Mouse (Mus musculus): ENCODE results near the gene Zfp180. TPM values are rescaled to one million over a fixed set of nuclear protein-coding genes. Genes with fewer than 3 reads are reported as not detected.

Gene Zfp180
- polyA plus RNA-seq, 1 experiment from 2014 or later = 6.7 TPM

GRCm38 (mm10) chr7:24142566-24142965, 60.8 kb downstream of the Zfp180 start:
- peaks cover 14% of the 10 kb centered on the region; the same call in 1 of the 2 replicates for H3K36me3 ChIP-seq (ENCODE audit: control insufficient read depth, insufficient read depth, low read length)
- no peaks in the 10 kb centered on the region for H3K27me3 ChIP-seq (ENCODE audit: control insufficient read depth, insufficient read depth, low read length)
- H3K4me1 ChIP-seq (replicated peaks; ENCODE audit: control insufficient read depth, insufficient read depth) = no peaks in the 10 kb centered on the region
- no peak overlapping the region for H3K27ac ChIP-seq (replicated peaks)
- DNase-seq (ENCODE audit: low spot score) = peak; percentile 10
- H3K4me3 ChIP-seq (ENCODE audit: low read depth, low read length) = no peak overlapping the region
- ATAC-seq (ENCODE audit: low FRiP score, low TSS enrichment) = no peak
- no peak for TF ChIP-seq EP300 (optimal IDR thresholded peaks at IDR 0.05)
- TF ChIP-seq CTCF (IDR thresholded peaks at IDR 0.05; ENCODE audit: low read depth) = no peak
- 88% methylated on average over 6 of the region's 6 CpGs for WGBS
- 0 out of 2 replicates have a peak, but pooled peaks cover 4% of the 10 kb centered on the region for H3K9me3 ChIP-seq (ENCODE audit: control insufficient read depth, low read length)
- H3K4me2 ChIP-seq (replicated peaks; ENCODE audit: low read depth) = no peak overlapping the region
- H3K9ac ChIP-seq (ENCODE audit: low read length) = no peak overlapping the region

GRCm38 (mm10) chr7:24153272-24153671, 71.5 kb downstream of the Zfp180 start:
- Histone ChIP-seq H3K27ac (replicated peaks) (no peak overlapping the region), H3K4me3 (ENCODE audit: low read depth, low read length) (no peak overlapping the region), H3K4me2 (replicated peaks; ENCODE audit: low read depth) (no peak overlapping the region), H3K36me3 (ENCODE audit: control insufficient read depth, insufficient read depth, low read length) (no peaks in the 10 kb centered on the region), H3K27me3 (ENCODE audit: control insufficient read depth, insufficient read depth, low read length) (no peaks in the 10 kb centered on the region), H3K9ac (ENCODE audit: low read length) (no peak overlapping the region), H3K9me3 (ENCODE audit: control insufficient read depth, low read length) (no peaks in the 10 kb centered on the region), H3K4me1 (replicated peaks; ENCODE audit: control insufficient read depth, insufficient read depth) (no peaks in the 10 kb centered on the region)
- WGBS = 5% methylated on average over 1 of the region's 1 CpGs
- no peak for ATAC-seq (ENCODE audit: low FRiP score, low TSS enrichment)
- TF ChIP-seq CTCF (IDR thresholded peaks at IDR 0.05; ENCODE audit: low read depth) (peak; percentile 76), EP300 (optimal IDR thresholded peaks at IDR 0.05) (no peak)
- peak; percentile 28 for DNase-seq (ENCODE audit: low spot score)

Other genes starting within 250 kb of the Zfp180 start
- not detected in 2 replicates for gene Vmn1r176, start 244.6 kb upstream of the Zfp180 start, polyA plus RNA-seq (2015; fragmentation: Nextera tagmentation; extraction: Ambion mirVana)
- gene Vmn1r177, start 215.5 kb upstream of the Zfp180 start, polyA plus RNA-seq (2015; fragmentation: Nextera tagmentation; extraction: Ambion mirVana) = not detected in 2 replicates
- not detected in 2 replicates for gene Vmn1r178, start 189.9 kb upstream of the Zfp180 start, polyA plus RNA-seq (2015; fragmentation: Nextera tagmentation; extraction: Ambion mirVana)
- 0.02 TPM in 1 of 2 replicates, not detected in the other for gene Vmn1r179, start 154.9 kb upstream of the Zfp180 start, polyA plus RNA-seq (2015; fragmentation: Nextera tagmentation; extraction: Ambion mirVana)
- not detected in 2 replicates for gene Vmn1r180, start 131.3 kb upstream of the Zfp180 start, polyA plus RNA-seq (2015; fragmentation: Nextera tagmentation; extraction: Ambion mirVana)
- gene Vmn1r181, start 107.3 kb upstream of the Zfp180 start, polyA plus RNA-seq (2015; fragmentation: Nextera tagmentation; extraction: Ambion mirVana) = 0.04 TPM in 1 of 2 replicates, not detected in the other
- not detected in 2 replicates for gene V1rd19, start 80.2 kb upstream of the Zfp180 start, polyA plus RNA-seq (2015; fragmentation: Nextera tagmentation; extraction: Ambion mirVana)
- gene Vmn1r183, start 28.7 kb upstream of the Zfp180 start, polyA plus RNA-seq (2015; fragmentation: Nextera tagmentation; extraction: Ambion mirVana) = 0.01 TPM in 1 of 2 replicates, not detected in the other
- gene Zfp112, start 30.4 kb downstream of the Zfp180 start, polyA plus RNA-seq (2015; fragmentation: Nextera tagmentation; extraction: Ambion mirVana) = 2.2 and 3.4 TPM in 2 replicates
- gene Zfp235, start 52.2 kb downstream of the Zfp180 start, polyA plus RNA-seq (2015; fragmentation: Nextera tagmentation; extraction: Ambion mirVana) = 8.3 TPM in 2 replicates
- 1.2 and 1.4 TPM in 2 replicates for gene Zfp114, start 93.1 kb downstream of the Zfp180 start, polyA plus RNA-seq (2015; fragmentation: Nextera tagmentation; extraction: Ambion mirVana)
- gene Zfp111, start 129.5 kb downstream of the Zfp180 start, polyA plus RNA-seq (2015; fragmentation: Nextera tagmentation; extraction: Ambion mirVana) = 3.4 and 4.0 TPM in 2 replicates
- 1.4 and 1.6 TPM in 2 replicates for gene Zfp109, start 155.6 kb downstream of the Zfp180 start, polyA plus RNA-seq (2015; fragmentation: Nextera tagmentation; extraction: Ambion mirVana)
- 1.8 and 1.9 TPM in 2 replicates for gene Zfp108, start 172.9 kb downstream of the Zfp180 start, polyA plus RNA-seq (2015; fragmentation: Nextera tagmentation; extraction: Ambion mirVana)
- 4.3 TPM in 2 replicates for gene Zfp93, start 188.5 kb downstream of the Zfp180 start, polyA plus RNA-seq (2015; fragmentation: Nextera tagmentation; extraction: Ambion mirVana)
- 12.9 and 13.8 TPM in 2 replicates for gene Zfp61, start 219.3 kb downstream of the Zfp180 start, polyA plus RNA-seq (2015; fragmentation: Nextera tagmentation; extraction: Ambion mirVana)
- 4.8 and 5.5 TPM in 2 replicates for gene Zfp94, start 234.7 kb downstream of the Zfp180 start, polyA plus RNA-seq (2015; fragmentation: Nextera tagmentation; extraction: Ambion mirVana)

Measured in stomach, postnatal 0 days (tissue).